In the genomic region with DNA sequence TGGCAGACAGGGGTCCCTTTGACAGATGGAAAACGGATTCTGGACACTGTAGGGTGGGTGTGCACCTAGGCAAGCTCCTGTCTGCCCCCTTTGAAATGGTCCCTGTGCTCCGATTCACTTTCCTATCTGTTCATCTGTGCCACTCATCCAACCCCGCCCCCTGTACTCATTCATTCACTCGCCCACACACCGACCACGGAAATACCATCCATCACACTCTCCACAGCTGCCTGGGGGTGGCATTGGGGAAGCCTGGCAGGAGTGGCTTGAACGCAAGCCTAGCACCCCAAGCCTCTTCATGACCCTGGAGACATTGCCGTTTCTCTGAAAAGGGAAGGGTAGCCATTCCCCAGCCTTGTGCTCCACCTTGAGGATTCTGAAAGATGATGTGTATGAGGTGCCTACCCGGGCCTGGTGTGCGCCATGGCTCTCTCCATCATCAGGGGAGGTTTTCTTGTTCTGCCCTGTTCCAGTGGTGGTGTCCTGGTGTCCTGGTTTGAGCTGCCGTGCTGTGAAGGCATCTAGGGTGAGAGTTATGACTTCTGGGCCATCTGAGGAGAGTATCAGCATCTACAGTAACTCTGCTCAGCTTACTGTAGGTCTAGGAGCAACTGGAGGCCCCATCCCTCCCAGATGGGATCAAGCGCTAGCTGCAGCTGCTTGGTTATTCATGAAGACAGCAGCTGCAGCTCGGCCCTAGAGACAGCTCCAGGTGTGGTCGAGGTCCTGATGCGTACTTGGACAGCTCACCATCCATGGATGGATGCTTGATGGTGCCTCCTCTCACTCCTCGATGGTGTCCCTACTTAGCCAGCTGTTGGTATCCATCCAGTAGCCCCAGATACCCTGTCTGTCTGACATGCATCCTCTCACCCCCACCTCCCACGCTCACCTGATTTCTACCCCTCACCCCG, we compare ENCODE assay signal across 14 mouse cellular contexts. TPM values are rescaled to one million over a fixed set of nuclear protein-coding genes. Genes with fewer than 3 reads are reported as not detected.
DNase-seq lines count a peak whose midpoint lies in the region.
"Had no signal": no experiment of that assay in that cellular context is flagged by ENCODE, and none has a peak within 500 bp of the region (broad histone marks: within the 10 kb centered on the region; RNA-seq: fewer than 3 reads in every experiment).

No protein-coding gene starts in this region.

- DNase-seq in adrenal gland, postnatal 14 days: peak; percentile 42
- no peak for DNase-seq in adrenal gland, postnatal 4 days (ENCODE audit: low spot score in 2 of 2)
- peak; percentile 32 for DNase-seq in layer of hippocampus, adult 9-11 months
- DNase-seq in layer of hippocampus, adult 11-12 months (ENCODE audit: low spot score): no peak
- peak; percentile 77 for DNase-seq in 3T3-L1 (ENCODE audit: low read depth, low spot score)
- peak; percentile 58 for DNase-seq in brain, adult 2 months (ENCODE audit: low read depth, low spot score)
- no peak for DNase-seq in kidney, postnatal 4 days
- DNase-seq in retina, embryonic 14.5 days (ENCODE audit: low spot score): no peak
- DNase-seq: embryo, embryonic 11 days; heart, postnatal 36 days; kidney, adult 9 months; left cerebral cortex, postnatal 4 days; thymus, postnatal 36 days had no signal

RNA-seq across cellular contexts. Expression of a gene that starts 40.4 kb away (rescaled TPM):
- total RNA-seq in adrenal gland, postnatal 14 days (2021): 1.5 and 1.6 TPM in 2 replicates
- 1 to 10 TPM; 3.5 to 3.6 TPM for total RNA-seq in adrenal gland, postnatal 4 days (2021)
- total RNA-seq: megakaryocyte progenitor cell, adult 5-6 weeks had no signal

Comparison
In these comparisons a context has a peak if more than half of its experiments do, and no peak if none do; other contexts are left out.
1. DNase-seq: peak in adrenal gland, postnatal 14 days (single experiment), layer of hippocampus, adult 9-11 months (single experiment), 3T3-L1 (single experiment) and brain, adult 2 months (single experiment); none in adrenal gland, postnatal 4 days (0 of 2), layer of hippocampus, adult 11-12 months (single experiment), kidney, postnatal 4 days (0 of 2) and retina, embryonic 14.5 days (single experiment).